Mouse (Mus musculus) heart, postnatal 25 days (tissue): ENCODE results near the gene Rnf8. TPM values are rescaled to one million over a fixed set of nuclear protein-coding genes. Genes with fewer than 3 reads are reported as not detected.
A peak's percentile ranks its signal among the peaks of the same experiment; 100 is the strongest.
"Not testable (repeated sequence)": the region's sequence is repeated elsewhere in the genome, so short reads cannot be mapped to it uniquely, and the experiment has no call there.

Source experiments
- DNase-seq: peaks from one replicate; pipeline ENCODE4 v3.0.0; 2022; ENCODE audit warnings: low spot score
- intact Hi-C: fragments of 180-260 bp; cut with DNase I; formaldehyde crosslinking; loops from one replicate; pipeline ENCODE4 v1.15.1; 2025
- total RNA-seq, 2 experiments: library from RNA; stranded (reverse); gene quantifications; 2 replicates each; pipeline ENCODE4 v1.2.3; 2021

Gene Rnf8
- 10 to 100 TPM; 20.0 to 21.2 TPM for total RNA-seq

GRCm38 (mm10) chr17:29614115-29615023 lies at the start of gene Rnf8, which contains the start of gene Gm28043:
TSS of gene Rnf8 (plus strand) at chr17:29614790.
TSS of gene Gm28043 (plus strand) at chr17:29614876.
- intact Hi-C loops, result loop anchor here (2.0 kb wide), 1 partner anchor 46 kb away; the partner anchor contains the start of gene Cmtr1
- peak; percentile 85 for DNase-seq

- DNase-seq, result no peak
- intact Hi-C loops, result no loop called here
These were observed 49.1 kb upstream of the Rnf8 start for GRCm38 (mm10) chr17:29565521-29565920.

GRCm38 (mm10) chr17:29568435-29568834 lies 46.2 kb upstream of the Rnf8 start:
- DNase-seq, result no peak
- intact Hi-C loops, result no loop called here

GRCm38 (mm10) chr17:29569831-29570230 lies 44.8 kb upstream of the Rnf8 start:
- no peak for DNase-seq
- intact Hi-C loops, result no loop called here

- intact Hi-C loops, result no loop called here
- no peak for DNase-seq
These were observed 34.9 kb upstream of the Rnf8 start for GRCm38 (mm10) chr17:29579579-29580126.

GRCm38 (mm10) chr17:29583569-29583968 lies 31.0 kb upstream of the Rnf8 start:
- intact Hi-C loops, result no loop called here
- DNase-seq, result no peak

- DNase-seq, result no peak
- intact Hi-C loops, result no loop called here
These were observed 30.3 kb upstream of the Rnf8 start for GRCm38 (mm10) chr17:29584306-29584705.

- intact Hi-C loops, result no loop called here
These were observed 29.9 kb upstream of the Rnf8 start for GRCm38 (mm10) chr17:29584737-29585136.

GRCm38 (mm10) chr17:29585446-29585845 lies 29.1 kb upstream of the Rnf8 start:
- intact Hi-C loops, result no loop called here
- DNase-seq, result no peak

More at GRCm38 (mm10) chr17:29584737-29585136, 29.9 kb upstream of the Rnf8 start:
- no peak for DNase-seq

GRCm38 (mm10) chr17:29586921-29587320 lies 27.7 kb upstream of the Rnf8 start:
- intact Hi-C loops, result no loop called here
- DNase-seq, result no peak

GRCm38 (mm10) chr17:29589221-29589898 lies 25.2 kb upstream of the Rnf8 start:
- DNase-seq, result no peak
- intact Hi-C loops, result no loop called here

- no peak for DNase-seq
- intact Hi-C loops, result no loop called here
These were observed 18.5 kb upstream of the Rnf8 start for GRCm38 (mm10) chr17:29595891-29596770.

GRCm38 (mm10) chr17:29596771-29597132 lies 17.8 kb upstream of the Rnf8 start:
- no peak for DNase-seq
- intact Hi-C loops, result no loop called here

GRCm38 (mm10) chr17:29599051-29599450 lies 15.5 kb upstream of the Rnf8 start:
- intact Hi-C loops, result no loop called here
- DNase-seq, result no peak

- no peak for DNase-seq
- intact Hi-C loops, result no loop called here
These were observed 15.1 kb upstream of the Rnf8 start for GRCm38 (mm10) chr17:29599537-29599936.

GRCm38 (mm10) chr17:29601391-29601790 lies 13.2 kb upstream of the Rnf8 start:
- intact Hi-C loops, result loop anchor here (5.0 kb wide), 1 partner anchor 171 kb away; no protein-coding TSS in a partner anchor

GRCm38 (mm10) chr17:29603283-29603682 lies 11.3 kb upstream of the Rnf8 start:
- DNase-seq, result peak; percentile 26
- intact Hi-C loops, result loop anchor here (1.0 to 5.0 kb wide), 2 partner anchors 169 to 279 kb away; no protein-coding TSS in a partner anchor

More at GRCm38 (mm10) chr17:29601391-29601790, 13.2 kb upstream of the Rnf8 start:
- DNase-seq, result no peak

GRCm38 (mm10) chr17:29613453-29613852 lies 1.1 kb upstream of the Rnf8 start:
- intact Hi-C loops, DNase-seq: not testable (repeated sequence)

- no peak for DNase-seq
- intact Hi-C loops, result loop anchor here (2.0 kb wide), 1 partner anchor 46 kb away; the partner anchor contains the start of gene Cmtr1
These were observed 498 bp downstream of the Rnf8 start for GRCm38 (mm10) chr17:29615024-29615551.
